Mouse (Mus musculus) stomach, embryonic 16.5 days (tissue): ENCODE results near the gene Cdh6. TPM values are rescaled to one million over a fixed set of nuclear protein-coding genes. Genes with fewer than 3 reads are reported as not detected.
A peak's percentile ranks its signal among the peaks of the same experiment; 100 is the strongest.

Experiments
- ATAC-seq: fragments of 200-750 bp; cut with Nextera tagmentation; 2 replicates; pipeline ENCODE4 v1.8.0; 2017; ENCODE audit warnings: moderate number of reproducible peaks, moderate TSS enrichment; ENCODE audit not compliant: insufficient read depth, low FRiP score
- H3K27ac ChIP-seq: fragments of 300-500 bp; sonication (generic); 2 replicates; pipeline ENCODE4 v1.5.1; 2014; ENCODE audit warnings: low read length
- H3K27me3 ChIP-seq: fragments of 300-500 bp; sonication (generic); 2 replicates; pipeline ENCODE4 v1.6.1; 2014; ENCODE audit warnings: low read length, control low read depth, mixed read lengths; ENCODE audit not compliant: control insufficient read depth, insufficient read depth
- H3K36me3 ChIP-seq: fragments of 300-500 bp; sonication (generic); 2 replicates; pipeline ENCODE4 v1.6.1; 2014; ENCODE audit warnings: low read length; ENCODE audit not compliant: control insufficient read depth, insufficient read depth
- H3K4me1 ChIP-seq: fragments of 300-500 bp; sonication (generic); 2 replicates; pipeline ENCODE4 v1.6.1; 2014; ENCODE audit warnings: low read length, control low read depth, mixed read lengths; ENCODE audit not compliant: control insufficient read depth, insufficient read depth
- H3K4me2 ChIP-seq: fragments of 300-500 bp; sonication (generic); 2 replicates; pipeline ENCODE4 v1.6.1; 2014; ENCODE audit warnings: low read depth, low read length, mixed read lengths
- H3K4me3 ChIP-seq: fragments of 300-500 bp; sonication (generic); replicated peaks from 2 replicates; pipeline ENCODE4 v1.5.1; 2014; ENCODE audit warnings: mild to moderate bottlenecking, low read length
- H3K9ac ChIP-seq: fragments of 300-500 bp; sonication (generic); 2 replicates; pipeline ENCODE4 v1.6.1; 2014; ENCODE audit warnings: low read length
- H3K9me3 ChIP-seq: fragments of 300-500 bp; sonication (generic); replicated peaks from 2 replicates; pipeline ENCODE4 v1.6.1; 2016; ENCODE audit warnings: low read length, control low read depth; ENCODE audit not compliant: control insufficient read depth
- WGBS: fragments of 180-500 bp; shearing (Covaris S2); extraction: QIAGEN DNeasy Blood & Tissue Kit; methylation state at CpG from one replicate; pipeline ENCODE4 v1.1.7; 2014; 5-methylcytosine and 5-hydroxymethylcytosine counted together
- polyA plus RNA-seq: library from polyadenylated mRNA; unstranded; fragments of >200 nt; fragmentation: Nextera tagmentation; extraction: Ambion mirVana; gene quantifications from 2 replicates; pipeline ENCODE4 v1.2.1, GENCODE M21; 2015

The Cdh6 gene
- 4.2 and 4.5 TPM in 2 replicates for polyA plus RNA-seq

DNA sequence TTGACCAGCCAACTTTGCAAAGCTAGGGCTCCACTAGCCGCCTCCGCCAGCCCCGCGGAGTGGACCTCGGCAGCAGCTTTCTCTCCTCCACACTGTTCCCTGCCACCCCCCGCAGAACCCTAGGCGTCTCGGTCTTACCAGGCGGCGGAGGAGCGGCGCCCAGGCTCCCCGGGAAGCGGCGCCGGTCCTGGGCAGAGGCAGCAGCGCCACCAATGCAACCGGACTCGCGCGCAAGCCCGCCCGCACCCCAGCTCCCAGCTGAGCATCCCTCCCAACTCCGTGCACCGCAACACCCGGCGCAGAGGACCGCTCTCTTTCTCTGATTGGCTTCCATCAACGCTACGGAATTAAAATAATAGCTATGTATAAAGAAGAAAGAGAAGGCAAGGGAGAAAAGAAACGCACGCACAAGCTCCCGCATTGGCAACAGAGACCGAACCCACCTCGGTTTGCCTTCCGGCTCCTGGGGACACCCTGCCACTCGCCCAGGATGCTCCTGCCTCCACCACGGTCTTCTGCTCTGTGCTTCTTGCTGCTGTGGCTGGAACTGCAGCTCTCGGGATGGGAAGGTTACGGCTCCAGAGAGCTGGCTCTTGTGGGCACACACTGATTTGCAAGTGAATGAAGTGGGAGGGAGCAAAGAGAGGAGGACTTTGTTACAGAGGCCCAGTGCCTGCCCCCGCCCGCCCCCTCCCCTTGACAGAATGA is at the start of gene Cdh6:
Gene Cdh6, minus strand, starts transcription at position 605 of the 708 bp plus-strand sequence.
- 1% methylated on average over 42 of the region's 42 CpGs for WGBS
- peak; percentile 85 for ATAC-seq
- peaks cover 11% of the 10 kb centered on the region; the same call in 1 of the 2 replicates for H3K4me1 ChIP-seq

DNA sequence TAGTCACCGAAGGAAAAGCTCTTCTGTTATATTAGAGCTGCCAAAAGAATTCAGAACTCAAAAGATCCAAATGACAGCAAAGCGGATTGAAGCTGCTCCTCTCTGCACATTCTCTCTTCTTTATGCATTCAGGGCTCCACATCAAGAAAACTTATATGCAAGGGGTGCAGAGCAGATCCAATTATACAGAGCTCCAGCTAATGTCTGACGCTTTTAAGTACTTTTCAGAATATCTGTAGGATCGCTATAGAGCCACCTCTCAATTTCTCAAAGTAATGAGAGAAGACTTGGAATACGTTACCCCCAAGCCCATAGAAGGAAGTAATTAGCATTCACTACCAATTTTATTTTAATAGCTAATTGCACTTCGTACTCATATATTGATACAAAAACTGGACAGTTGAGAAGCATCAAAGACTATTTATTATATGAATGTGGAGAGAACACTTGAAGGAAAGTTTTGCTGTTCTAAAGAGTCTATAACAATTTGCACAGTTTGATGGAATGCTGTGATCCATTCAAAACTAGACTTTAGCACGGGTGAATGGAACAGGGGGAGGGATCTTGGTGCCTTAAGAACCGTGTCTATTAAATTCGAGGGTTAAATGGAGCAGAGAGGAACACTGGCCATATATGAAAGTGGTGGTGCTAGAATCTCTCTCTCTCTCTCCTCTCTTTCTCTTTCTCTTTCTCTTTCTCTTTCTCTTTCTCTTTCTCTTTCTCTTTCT is 46.4 kb upstream of the Cdh6 start:
- H3K9ac ChIP-seq: no peak overlapping the region
- H3K4me3 ChIP-seq: no peak overlapping the region
- no peak overlapping the region for H3K4me2 ChIP-seq
- WGBS: 72% methylated on average over 9 of the region's 9 CpGs
- H3K27ac ChIP-seq: no peak overlapping the region
- no peaks in the 10 kb centered on the region for H3K4me1 ChIP-seq
- ATAC-seq: no peak
- no peaks in the 10 kb centered on the region for H3K9me3 ChIP-seq
- no peaks in the 10 kb centered on the region for H3K36me3 ChIP-seq
- H3K27me3 ChIP-seq: no peaks in the 10 kb centered on the region

More for the DNA sequence above, at the start of gene Cdh6:
- H3K4me3 ChIP-seq: peak within 1 kb of the TSS; percentile 54
- H3K4me2 ChIP-seq: peak within 1 kb of the TSS; percentile 87
- peak within 1 kb of the TSS; percentile 5; the same call in 1 of the 2 replicates for H3K27ac ChIP-seq
- no peaks in the 10 kb centered on the region for H3K36me3 ChIP-seq
- no peaks in the 10 kb centered on the region for H3K9me3 ChIP-seq
- H3K9ac ChIP-seq: peak within 1 kb of the TSS; percentile 51
- H3K27me3 ChIP-seq: peaks cover 9% of the 10 kb centered on the region; the same call in 1 of the 2 replicates

- Histone ChIP-seq H3K9ac (no peak overlapping the region), H3K27ac (no peak overlapping the region), H3K4me1 (no peaks in the 10 kb centered on the region), H3K4me3 (no peak overlapping the region), H3K9me3 (no peaks in the 10 kb centered on the region), H3K27me3 (no peaks in the 10 kb centered on the region), H3K4me2 (no peak overlapping the region), H3K36me3 (no peaks in the 10 kb centered on the region)
- no peak for ATAC-seq
- 78% methylated on average over 3 of the region's 3 CpGs for WGBS
These were observed 44.3 kb upstream of the Cdh6 start for GRCm38 (mm10) chr15:13217800-13218199.

- H3K9ac ChIP-seq: no peak overlapping the region
- H3K4me2 ChIP-seq: peak overlapping the region; percentile 22; the same call in 1 of the 2 replicates
- no peak overlapping the region for H3K4me3 ChIP-seq
- no peaks in the 10 kb centered on the region for H3K27me3 ChIP-seq
- no peaks in the 10 kb centered on the region for H3K9me3 ChIP-seq
- 83% methylated on average over 1 of the region's 1 CpGs for WGBS
- H3K4me1 ChIP-seq: no peaks in the 10 kb centered on the region
- no peaks in the 10 kb centered on the region for H3K36me3 ChIP-seq
- H3K27ac ChIP-seq: no peak overlapping the region
- no peak for ATAC-seq
These were observed 43.7 kb upstream of the Cdh6 start for GRCm38 (mm10) chr15:13217161-13217560.

- Histone ChIP-seq H3K27ac (no peak overlapping the region), H3K4me1 (no peaks in the 10 kb centered on the region), H3K27me3 (no peaks in the 10 kb centered on the region), H3K4me3 (no peak overlapping the region), H3K36me3 (no peaks in the 10 kb centered on the region), H3K9ac (no peak overlapping the region), H3K4me2 (no peak overlapping the region), H3K9me3 (no peaks in the 10 kb centered on the region)
- ATAC-seq: no peak
- WGBS: 93% methylated on average over 1 of the region's 1 CpGs
These were observed 39.5 kb upstream of the Cdh6 start for GRCm38 (mm10) chr15:13212956-13213355.

DNA sequence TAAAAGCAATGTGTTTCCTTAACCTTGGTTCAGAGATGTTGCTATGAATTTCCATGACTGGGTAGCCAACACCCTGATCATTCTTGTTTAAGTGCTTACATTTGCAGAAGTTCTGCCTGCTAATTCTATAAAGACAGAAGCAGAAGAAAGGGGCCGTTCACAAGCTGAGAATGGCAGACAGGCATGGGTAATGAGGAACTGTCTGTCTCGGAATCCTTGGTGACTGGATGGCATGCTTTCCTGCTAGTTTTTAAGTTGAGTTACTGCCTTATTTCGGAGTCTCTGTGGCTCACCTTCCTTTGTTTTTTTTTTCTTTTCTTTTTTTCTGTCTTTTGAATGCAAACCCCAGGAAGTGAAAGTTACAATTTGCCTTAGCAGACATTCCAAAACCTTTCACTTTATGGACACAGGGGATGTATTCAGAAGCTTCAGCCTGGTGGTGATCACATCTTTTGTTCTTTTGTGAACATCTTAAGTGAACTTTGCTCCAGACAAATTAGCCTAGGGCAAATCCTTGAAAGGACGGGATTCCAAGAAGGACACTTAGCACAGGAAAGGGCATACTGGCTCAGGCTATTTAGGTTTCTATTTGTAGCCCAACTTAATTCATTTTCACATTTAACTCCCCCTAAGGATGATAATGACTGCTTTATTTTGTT is 38.7 kb upstream of the Cdh6 start:
- H3K27me3 ChIP-seq: no peaks in the 10 kb centered on the region
- no peak overlapping the region for H3K4me2 ChIP-seq
- H3K9ac ChIP-seq: no peak overlapping the region
- no peak overlapping the region for H3K27ac ChIP-seq
- 56% methylated on average over 4 of the region's 4 CpGs for WGBS
- H3K4me1 ChIP-seq: no peaks in the 10 kb centered on the region
- no peaks in the 10 kb centered on the region for H3K9me3 ChIP-seq
- no peaks in the 10 kb centered on the region for H3K36me3 ChIP-seq
- H3K4me3 ChIP-seq: no peak overlapping the region
- ATAC-seq: no peak

DNA sequence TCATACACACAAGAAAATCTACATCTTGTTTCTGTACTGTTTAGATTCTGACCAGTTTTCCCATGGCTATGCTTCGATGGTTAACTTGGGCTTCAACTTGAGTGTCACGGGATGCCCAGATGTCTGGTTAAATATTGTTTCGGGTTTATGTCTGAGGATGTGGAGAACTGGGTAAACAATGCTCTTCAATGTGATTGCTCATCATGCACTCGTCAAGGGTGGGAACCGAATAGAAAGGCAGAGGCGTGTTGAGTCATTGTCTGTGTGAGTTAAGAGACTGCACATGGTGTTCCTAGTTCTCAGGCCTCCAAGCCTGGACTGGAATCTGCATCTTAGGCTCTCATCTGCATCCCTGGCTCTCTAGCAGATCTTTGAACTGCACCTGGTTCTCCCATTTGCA is 36.7 kb upstream of the Cdh6 start:
- no peak overlapping the region for H3K27ac ChIP-seq
- no peaks in the 10 kb centered on the region for H3K9me3 ChIP-seq
- no peaks in the 10 kb centered on the region for H3K36me3 ChIP-seq
- H3K27me3 ChIP-seq: no peaks in the 10 kb centered on the region
- no peak for ATAC-seq
- no peak overlapping the region for H3K9ac ChIP-seq
- WGBS: 84% methylated on average over 6 of the region's 6 CpGs
- H3K4me2 ChIP-seq: no peak overlapping the region
- H3K4me3 ChIP-seq: no peak overlapping the region
- H3K4me1 ChIP-seq: no peaks in the 10 kb centered on the region

GRCm38 (mm10) chr15:13208716-13209115 is 35.2 kb upstream of the Cdh6 start:
- H3K4me1 ChIP-seq: no peaks in the 10 kb centered on the region
- no peak overlapping the region for H3K4me2 ChIP-seq
- H3K4me3 ChIP-seq: no peak overlapping the region
- 78% methylated on average over 7 of the region's 7 CpGs for WGBS
- H3K27me3 ChIP-seq: no peaks in the 10 kb centered on the region
- no peaks in the 10 kb centered on the region for H3K9me3 ChIP-seq
- no peak overlapping the region for H3K9ac ChIP-seq
- no peak overlapping the region for H3K27ac ChIP-seq
- no peaks in the 10 kb centered on the region for H3K36me3 ChIP-seq
- ATAC-seq: no peak

DNA sequence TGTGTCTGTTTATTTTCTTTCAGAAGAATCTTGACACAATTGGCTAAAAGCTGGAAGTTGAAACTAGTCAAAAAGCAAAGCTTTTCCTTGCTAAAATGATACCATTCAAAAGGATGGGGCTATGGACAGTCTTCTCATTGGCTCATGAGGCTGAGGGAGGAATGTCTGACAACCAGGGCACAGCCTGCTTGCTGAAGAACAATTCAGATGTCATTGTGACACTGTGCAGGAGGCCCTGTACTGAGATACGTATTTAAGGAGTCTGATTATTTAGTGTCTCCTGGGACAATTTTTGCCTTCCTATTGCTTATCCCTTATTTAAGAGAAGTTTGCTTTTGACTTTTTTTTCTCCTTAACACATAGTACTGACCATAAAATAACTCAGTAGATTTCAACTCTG is 22.8 kb upstream of the Cdh6 start:
- H3K4me1 ChIP-seq: no peaks in the 10 kb centered on the region
- 23% methylated on average over 1 of the region's 1 CpGs for WGBS

More for the DNA sequence above, 22.8 kb upstream of the Cdh6 start:
- no peak overlapping the region for H3K4me3 ChIP-seq
- H3K27ac ChIP-seq: no peak overlapping the region
- H3K27me3 ChIP-seq: no peaks in the 10 kb centered on the region
- H3K9me3 ChIP-seq: no peaks in the 10 kb centered on the region
- no peak for ATAC-seq
- H3K4me2 ChIP-seq: no peak overlapping the region
- no peaks in the 10 kb centered on the region for H3K36me3 ChIP-seq
- H3K9ac ChIP-seq: no peak overlapping the region
